Mouse (Mus musculus): ENCODE data around the gene Eef1akmt3. TPM values are rescaled to one million over a fixed set of nuclear protein-coding genes. Genes with fewer than 3 reads are reported as not detected.

The Eef1akmt3 gene
- polyA plus RNA-seq, 1 experiment from 2014 or later, result 0.34 TPM

- Histone ChIP-seq H3K4me1 (peaks cover 72% of the 10 kb centered on the region), H3K36me3 (peaks cover 4% of the 10 kb centered on the region; the same call in 1 of the 2 replicates), H3K4me2 (replicated peaks) (peak overlapping the region; percentile 9; the same call in 1 of the 2 replicates), H3K27ac (peak overlapping the region; percentile 64), H3K9ac (no peak overlapping the region; the same call in 1 of the 2 replicates), H3K27me3 (no peaks in the 10 kb centered on the region), H3K4me3 (no peak overlapping the region; the same call in 1 of the 2 replicates), H3K9me3 (replicated peaks) (no peaks in the 10 kb centered on the region)
- ATAC-seq (ENCODE audit: low FRiP score), result no peak
- 60% methylated on average over 4 of the region's 4 CpGs for WGBS
Observed at GRCm38 (mm10) chr10:126986541-126986961, 54.8 kb downstream of the Eef1akmt3 start.

GRCm38 (mm10) chr10:126985579-126985978 is 55.7 kb downstream of the Eef1akmt3 start:
- Histone ChIP-seq H3K4me1 (peaks cover 81% of the 10 kb centered on the region), H3K4me2 (replicated peaks) (no peak overlapping the region), H3K9ac (no peak overlapping the region), H3K27me3 (no peaks in the 10 kb centered on the region), H3K27ac (no peak overlapping the region), H3K9me3 (replicated peaks) (no peaks in the 10 kb centered on the region), H3K4me3 (no peak overlapping the region), H3K36me3 (peaks cover 4% of the 10 kb centered on the region; the same call in 1 of the 2 replicates)
- ATAC-seq (ENCODE audit: low FRiP score), result no peak
- 95% methylated on average over 9 of the region's 9 CpGs for WGBS

DNA sequence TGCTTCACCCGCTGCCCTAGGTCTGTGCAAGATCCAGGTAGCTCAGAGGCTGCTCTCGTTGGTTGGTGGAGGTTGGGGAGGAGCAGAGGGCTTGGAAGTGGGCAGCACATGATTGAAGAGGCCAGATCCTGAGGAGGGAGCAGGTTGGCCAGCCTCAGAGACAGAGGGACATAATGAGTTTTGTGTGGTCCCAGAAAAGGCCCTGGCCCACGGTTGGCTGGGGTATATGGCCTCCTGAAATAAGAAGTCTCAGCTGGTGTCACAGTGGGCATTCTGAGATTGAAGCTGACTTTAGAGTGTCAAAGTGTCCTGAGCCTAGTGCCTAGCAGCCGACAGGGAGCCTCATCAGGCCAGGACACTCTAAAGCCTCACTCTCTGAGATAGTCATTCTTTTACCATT is 56.2 kb downstream of the Eef1akmt3 start:
- no peak overlapping the region for H3K4me2 ChIP-seq (replicated peaks)
- WGBS, result 83% methylated on average over 4 of the region's 4 CpGs
- no peaks in the 10 kb centered on the region for H3K9me3 ChIP-seq (replicated peaks)
- H3K27ac ChIP-seq, result no peak overlapping the region
- H3K4me1 ChIP-seq, result peaks cover 86% of the 10 kb centered on the region
- peaks cover 4% of the 10 kb centered on the region; the same call in 1 of the 2 replicates for H3K36me3 ChIP-seq
- no peak overlapping the region for H3K4me3 ChIP-seq
- no peak for ATAC-seq (ENCODE audit: low FRiP score)
- no peaks in the 10 kb centered on the region for H3K27me3 ChIP-seq
- no peak overlapping the region for H3K9ac ChIP-seq

- 49% methylated on average over 5 of the region's 5 CpGs for WGBS
- Histone ChIP-seq H3K4me3 (no peak overlapping the region), H3K9ac (0 out of 2 replicates have a peak overlapping the region, but pooled peaks have one; percentile 15), H3K4me2 (replicated peaks) (peak overlapping the region; percentile 64; the same call in 1 of the 2 replicates), H3K27ac (peak overlapping the region; percentile 52), H3K9me3 (replicated peaks) (no peaks in the 10 kb centered on the region), H3K4me1 (peaks cover 86% of the 10 kb centered on the region), H3K27me3 (no peaks in the 10 kb centered on the region), H3K36me3 (peaks cover 4% of the 10 kb centered on the region; the same call in 1 of the 2 replicates)
- no peak for ATAC-seq (ENCODE audit: low FRiP score)
Observed at GRCm38 (mm10) chr10:126984189-126985004, 56.9 kb downstream of the Eef1akmt3 start.

DNA sequence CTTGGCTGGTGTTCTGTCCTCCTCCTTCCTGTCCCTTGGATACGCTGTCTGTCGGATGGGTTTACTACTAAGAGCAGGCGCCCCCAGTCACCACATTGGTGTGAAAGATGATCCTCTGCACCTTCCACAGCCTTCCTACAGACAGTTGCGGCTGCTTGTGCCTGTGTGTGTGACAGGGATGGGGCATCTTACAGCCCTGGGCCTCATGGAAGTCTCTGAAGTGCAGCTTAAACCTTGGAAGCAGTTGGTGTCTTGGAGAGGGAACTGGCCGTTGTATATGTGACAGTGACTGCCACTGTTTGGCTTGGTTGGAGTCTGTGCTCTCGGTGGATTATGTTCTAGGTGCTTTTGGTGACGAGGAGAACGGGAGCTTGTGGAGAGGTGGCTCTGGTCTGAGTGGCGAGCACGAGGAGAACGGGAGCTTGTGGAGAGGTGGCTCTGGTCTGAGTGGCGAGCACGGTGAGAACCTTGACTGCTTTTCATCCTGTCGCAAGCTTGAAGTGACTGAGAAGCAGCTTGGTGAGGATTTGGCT is 58.1 kb downstream of the Eef1akmt3 start:
- peaks cover 3% of the 10 kb centered on the region; the same call in 1 of the 2 replicates for H3K36me3 ChIP-seq
- no peak overlapping the region for H3K27ac ChIP-seq
- WGBS, result 62% methylated on average over 14 of the region's 14 CpGs
- no peak overlapping the region for H3K4me3 ChIP-seq
- 0 out of 2 replicates have a peak overlapping the region, but pooled peaks have one; percentile 18 for H3K9ac ChIP-seq
- H3K9me3 ChIP-seq (replicated peaks), result no peaks in the 10 kb centered on the region
- H3K4me1 ChIP-seq, result peaks cover 79% of the 10 kb centered on the region
- no peak for ATAC-seq (ENCODE audit: low FRiP score)
- peak overlapping the region; percentile 64 for H3K4me2 ChIP-seq (replicated peaks)
- no peaks in the 10 kb centered on the region for H3K27me3 ChIP-seq

GRCm38 (mm10) chr10:126981746-126982145 is 59.6 kb downstream of the Eef1akmt3 start:
- H3K27me3 ChIP-seq, result peaks cover under 1% of the 10 kb centered on the region; the same call in 1 of the 2 replicates
- peaks cover 68% of the 10 kb centered on the region for H3K4me1 ChIP-seq
- H3K4me3 ChIP-seq, result peak overlapping the region; percentile 82; the same call in 1 of the 2 replicates
- no peak overlapping the region for H3K27ac ChIP-seq
- 74% methylated on average over 3 of the region's 3 CpGs for WGBS
- H3K36me3 ChIP-seq, result no peaks in the 10 kb centered on the region
- no peak for ATAC-seq (ENCODE audit: low FRiP score)
- H3K9ac ChIP-seq, result no peak overlapping the region
- no peaks in the 10 kb centered on the region for H3K9me3 ChIP-seq (replicated peaks)
- H3K4me2 ChIP-seq (replicated peaks), result peak overlapping the region; percentile 64

MicroRNAs within 50 kb of the gene (microRNA counts, 519-probe panel; counts per million panel counts)
- microRNA mmu-miR-26a, result 2,580 counts per million, percentile 65 among the panel's probes with 10 or more counts
- microRNA mmu-miR-546, result 470 counts per million, percentile 58 among the panel's probes with 10 or more counts

Small RNAs within 50 kb of the gene (microRNA-seq; reads per million reads assigned to microRNA genes)
- gene Mir26a-2 (35.5 reads per million, percentile 35 among the genes with 10 or more reads in this experiment), gene Mir546 (not detected)

Other genes starting within 250 kb of the Eef1akmt3 start
- gene Atp23, start 140.2 kb downstream of the Eef1akmt3 start, polyA plus RNA-seq (2016; fragmentation: Nextera tagmentation; extraction: Ambion mirVana), result 14.8 and 15.0 TPM in 2 replicates
- gene Ctdsp2, start 62.8 kb downstream of the Eef1akmt3 start, polyA plus RNA-seq (2016; fragmentation: Nextera tagmentation; extraction: Ambion mirVana), result 50.5 and 51.1 TPM in 2 replicates
- gene Avil, start 40.8 kb downstream of the Eef1akmt3 start, polyA plus RNA-seq (2016; fragmentation: Nextera tagmentation; extraction: Ambion mirVana), result 1.6 and 2.1 TPM in 2 replicates
- gene Tsfm, start 10.7 kb downstream of the Eef1akmt3 start, polyA plus RNA-seq (2016; fragmentation: Nextera tagmentation; extraction: Ambion mirVana), result 65.3 and 67.4 TPM in 2 replicates
- 31.8 and 34.9 TPM in 2 replicates for gene Mettl1, start 99 bp downstream of the Eef1akmt3 start, polyA plus RNA-seq (2016; fragmentation: Nextera tagmentation; extraction: Ambion mirVana)
- 0.25 TPM in 1 of 2 replicates, not detected in the other for gene Cyp27b1, start 6.7 kb upstream of the Eef1akmt3 start, polyA plus RNA-seq (2016; fragmentation: Nextera tagmentation; extraction: Ambion mirVana)
- 5.4 and 6.1 TPM in 2 replicates for gene March9, start 18.7 kb upstream of the Eef1akmt3 start, polyA plus RNA-seq (2016; fragmentation: Nextera tagmentation; extraction: Ambion mirVana)
- gene Cdk4, start 22.0 kb upstream of the Eef1akmt3 start, polyA plus RNA-seq (2016; fragmentation: Nextera tagmentation; extraction: Ambion mirVana), result 1,725 and 1,814 TPM in 2 replicates
- 141 and 148 TPM in 2 replicates for gene Tspan31, start 28.8 kb upstream of the Eef1akmt3 start, polyA plus RNA-seq (2016; fragmentation: Nextera tagmentation; extraction: Ambion mirVana)
- 1.7 and 2.0 TPM in 2 replicates for gene Agap2, start 33.8 kb upstream of the Eef1akmt3 start, polyA plus RNA-seq (2016; fragmentation: Nextera tagmentation; extraction: Ambion mirVana)
- gene Os9, start 79.6 kb upstream of the Eef1akmt3 start, polyA plus RNA-seq (2016; fragmentation: Nextera tagmentation; extraction: Ambion mirVana), result 118 TPM in 2 replicates
- gene B4galnt1, start 123.7 kb upstream of the Eef1akmt3 start, polyA plus RNA-seq (2016; fragmentation: Nextera tagmentation; extraction: Ambion mirVana), result 21.6 and 25.8 TPM in 2 replicates
- gene Slc26a10, start 139.1 kb upstream of the Eef1akmt3 start, polyA plus RNA-seq (2016; fragmentation: Nextera tagmentation; extraction: Ambion mirVana), result 1.2 and 2.2 TPM in 2 replicates
- 52.2 and 61.4 TPM in 2 replicates for gene Arhgef25, start 148.6 kb upstream of the Eef1akmt3 start, polyA plus RNA-seq (2016; fragmentation: Nextera tagmentation; extraction: Ambion mirVana)
- 199 and 203 TPM in 2 replicates for gene Dtx3, start 154.2 kb upstream of the Eef1akmt3 start, polyA plus RNA-seq (2016; fragmentation: Nextera tagmentation; extraction: Ambion mirVana)
- gene Pip4k2c, start 170.1 kb upstream of the Eef1akmt3 start, polyA plus RNA-seq (2016; fragmentation: Nextera tagmentation; extraction: Ambion mirVana), result 23.2 and 24.9 TPM in 2 replicates
- gene Kif5a, start 221.8 kb upstream of the Eef1akmt3 start, polyA plus RNA-seq (2016; fragmentation: Nextera tagmentation; extraction: Ambion mirVana), result 70.0 and 76.6 TPM in 2 replicates
- gene Dctn2, start 224.9 kb upstream of the Eef1akmt3 start, polyA plus RNA-seq (2016; fragmentation: Nextera tagmentation; extraction: Ambion mirVana), result 234 and 240 TPM in 2 replicates
- gene Mbd6, start 247.5 kb upstream of the Eef1akmt3 start, polyA plus RNA-seq (2016; fragmentation: Nextera tagmentation; extraction: Ambion mirVana), result 17.9 and 19.8 TPM in 2 replicates